Mouse (Mus musculus) kidney, postnatal 4 days (tissue): ENCODE data around the gene Olfr52.
"Not testable (repeated sequence)": the region's sequence is repeated elsewhere in the genome, so short reads cannot be mapped to it uniquely, and the experiment has no call there.

Source experiments
- DNase-seq, 2 experiments: peaks; one replicate each; pipeline ENCODE4 v3.0.0; 2021; ENCODE audit warnings: mixed read lengths in 2 of 2

Gene Olfr52

GRCm38 (mm10) chr2:86185583-86185982, at the start of gene Olfr52:
Olfr52 (minus strand) TSS chr2:86185683.
- DNase-seq: no peak

- DNase-seq: no peak
Measured at GRCm38 (mm10) chr2:86231301-86231700, 45.8 kb upstream of the Olfr52 start, which contains the start of gene Olfr1047. Olfr1047 (minus strand) TSS chr2:86231401.

GRCm38 (mm10) chr2:86219214-86219613, 33.7 kb upstream of the Olfr52 start, which contains the start of gene Olfr1046:
Olfr1046 (minus strand) TSS chr2:86219314.
- no peak for DNase-seq

GRCm38 (mm10) chr2:86202909-86203308, 17.4 kb upstream of the Olfr52 start, which contains the start of gene Olfr1045:
Olfr1045 (minus strand) TSS chr2:86203009.
- no peak for DNase-seq

- no peak for DNase-seq
Measured at GRCm38 (mm10) chr2:86195863-86196262, 10.4 kb upstream of the Olfr52 start.

- no peak for DNase-seq
Measured at GRCm38 (mm10) chr2:86179950-86180349, 5.5 kb downstream of the Olfr52 start.

GRCm38 (mm10) chr2:86177720-86178119, 7.8 kb downstream of the Olfr52 start, which contains the start of gene Olfr1044:
Olfr1044 (minus strand) TSS chr2:86177820.
- DNase-seq: no peak

- DNase-seq: not testable (repeated sequence)
Measured at GRCm38 (mm10) chr2:86175422-86175821, 10.1 kb downstream of the Olfr52 start.

GRCm38 (mm10) chr2:86167422-86167821, 18.1 kb downstream of the Olfr52 start, which contains the start of gene Olfr1043:
Olfr1043 (minus strand) TSS chr2:86167522.
- no peak for DNase-seq

- DNase-seq: no peak
Measured at GRCm38 (mm10) chr2:86161738-86162137, 23.7 kb downstream of the Olfr52 start, which contains the start of gene Olfr1042. Olfr1042 (minus strand) TSS chr2:86161838.

- DNase-seq: no peak
Measured at GRCm38 (mm10) chr2:86146632-86147031, 38.9 kb downstream of the Olfr52 start, which contains the start of gene Olfr1040. Olfr1040 (minus strand) TSS chr2:86146732.

GRCm38 (mm10) chr2:86135828-86136227, 49.7 kb downstream of the Olfr52 start, which contains the start of gene Olfr1039:
Olfr1039 (minus strand) TSS chr2:86135928.
- DNase-seq: no peak
